Mouse (Mus musculus) liver, embryonic 16.5 days (tissue): Measurements from ENCODE around the gene Tmem39b. TPM values are rescaled to one million over a fixed set of nuclear protein-coding genes. Genes with fewer than 3 reads are reported as not detected.
"Not testable (repeated sequence)": the region's sequence is repeated elsewhere in the genome, so short reads cannot be mapped to it uniquely, and the experiment has no call there.

Experiments used
- ATAC-seq: fragments of 200-750 bp; cut with Nextera tagmentation; 2 replicates; pipeline ENCODE4 v1.8.0; 2017; ENCODE audit warnings: low read depth, mild to moderate bottlenecking, moderate number of reproducible peaks, moderate library complexity
- H3K27ac ChIP-seq: fragments of 300-500 bp; sonication (generic); 2 replicates; pipeline ENCODE4 v1.5.1; 2014; ENCODE audit warnings: mild to moderate bottlenecking, low read length
- H3K27me3 ChIP-seq: fragments of 300-500 bp; sonication (generic); 2 replicates; pipeline ENCODE4 v1.6.1; 2014; ENCODE audit warnings: low read depth, low read length, mixed read lengths; ENCODE audit not compliant: control insufficient read depth, insufficient read depth
- H3K36me3 ChIP-seq: fragments of 300-500 bp; sonication (generic); 2 replicates; pipeline ENCODE4 v1.6.1; 2014; ENCODE audit warnings: mild to moderate bottlenecking; ENCODE audit not compliant: control insufficient read depth, insufficient read depth
- H3K4me1 ChIP-seq: fragments of 300-500 bp; sonication (generic); 2 replicates; pipeline ENCODE4 v1.6.1; 2014; ENCODE audit warnings: low read depth, low read length, mixed read lengths; ENCODE audit not compliant: control insufficient read depth
- H3K4me2 ChIP-seq: fragments of 300-500 bp; sonication (generic); 2 replicates; pipeline ENCODE4 v1.6.1; 2014; ENCODE audit warnings: low read depth, low read length, mixed read lengths
- H3K4me3 ChIP-seq: fragments of 300-500 bp; sonication (generic); 2 replicates; pipeline ENCODE4 v1.5.1; 2014; ENCODE audit warnings: low read depth, mild to moderate bottlenecking, low read length
- H3K9ac ChIP-seq: fragments of 300-500 bp; sonication (generic); 2 replicates; pipeline ENCODE4 v1.6.1; 2014; ENCODE audit warnings: low read depth, low read length
- H3K9me3 ChIP-seq: fragments of 300-500 bp; sonication (generic); replicated peaks from 2 replicates; pipeline ENCODE4 v1.6.1; 2016; ENCODE audit warnings: low read length; ENCODE audit not compliant: control insufficient read depth
- WGBS: fragments of 180-500 bp; shearing (Covaris S2); extraction: QIAGEN DNeasy Blood & Tissue Kit; methylation state at CpG from one replicate; pipeline ENCODE4 v1.1.7; 2014; ENCODE audit not compliant: insufficient replicate concordance; 5-methylcytosine and 5-hydroxymethylcytosine counted together
- polyA plus RNA-seq: library from polyadenylated mRNA; unstranded; fragments of >200 nt; fragmentation: Nextera tagmentation; extraction: Ambion mirVana; gene quantifications from 2 replicates; pipeline ENCODE4 v1.2.1, GENCODE M21; 2015

Tmem39b gene
- polyA plus RNA-seq, 1 experiment from 2014 or later = 3.3 TPM

GRCm38 (mm10) chr4:129736173-129736572 is 39.5 kb upstream of the Tmem39b start:
- Histone ChIP-seq H3K4me3 (no peak overlapping the region), H3K4me2 (no peak overlapping the region), H3K9ac (no peak overlapping the region), H3K9me3 (no peaks in the 10 kb centered on the region), H3K27me3 (no peaks in the 10 kb centered on the region), H3K4me1 (peaks cover 18% of the 10 kb centered on the region), H3K27ac (no peak overlapping the region), H3K36me3 (no peaks in the 10 kb centered on the region)
- WGBS = 76% methylated on average over 1 of the region's 1 CpGs
- no peak for ATAC-seq

- ATAC-seq, H3K4me3 ChIP-seq, H3K4me2 ChIP-seq, H3K27ac ChIP-seq, H3K27me3 ChIP-seq, H3K9me3 ChIP-seq, H3K36me3 ChIP-seq, H3K9ac ChIP-seq: not testable (repeated sequence)
- peaks cover 15% of the 10 kb centered on the region for H3K4me1 ChIP-seq
- WGBS = 78% methylated on average over 3 of the region's 4 CpGs
These were observed 38.8 kb upstream of the Tmem39b start for GRCm38 (mm10) chr4:129735485-129735884.

GRCm38 (mm10) chr4:129731423-129731822 is 34.8 kb upstream of the Tmem39b start:
- H3K4me1 ChIP-seq = no peaks in the 10 kb centered on the region; the same call in 1 of the 2 replicates
- H3K27ac ChIP-seq = no peak overlapping the region
- no peaks in the 10 kb centered on the region for H3K27me3 ChIP-seq
- 29% methylated on average over 5 of the region's 5 CpGs for WGBS
- H3K9me3 ChIP-seq = no peaks in the 10 kb centered on the region
- no peak for ATAC-seq
- no peak overlapping the region for H3K4me3 ChIP-seq
- H3K9ac ChIP-seq = no peak overlapping the region
- H3K36me3 ChIP-seq = peaks cover 9% of the 10 kb centered on the region
- no peak overlapping the region for H3K4me2 ChIP-seq

- ATAC-seq = no peak
- Histone ChIP-seq H3K27ac (no peak overlapping the region), H3K4me1 (no peaks in the 10 kb centered on the region), H3K9me3 (no peaks in the 10 kb centered on the region), H3K4me2 (no peak overlapping the region), H3K4me3 (no peak overlapping the region), H3K36me3 (peaks cover 41% of the 10 kb centered on the region), H3K9ac (no peak overlapping the region), H3K27me3 (no peaks in the 10 kb centered on the region)
- WGBS = 87% methylated on average over 9 of the region's 9 CpGs
These were observed 19.7 kb upstream of the Tmem39b start for GRCm38 (mm10) chr4:129716310-129716709.

- 83% methylated on average over 8 of the region's 8 CpGs for WGBS
- H3K36me3 ChIP-seq = peaks cover 36% of the 10 kb centered on the region
These were observed 13.0 kb upstream of the Tmem39b start for GRCm38 (mm10) chr4:129709486-129710129.

GRCm38 (mm10) chr4:129706750-129707149 is 10.1 kb upstream of the Tmem39b start:
- H3K9ac ChIP-seq = no peak overlapping the region
- peaks cover 2% of the 10 kb centered on the region; the same call in 1 of the 2 replicates for H3K4me1 ChIP-seq
- H3K4me3 ChIP-seq = no peak overlapping the region
- H3K27ac ChIP-seq = no peak overlapping the region
- ATAC-seq = no peak
- H3K36me3 ChIP-seq = peaks cover 26% of the 10 kb centered on the region
- 70% methylated on average over 3 of the region's 3 CpGs for WGBS
- H3K4me2 ChIP-seq = no peak overlapping the region
- no peaks in the 10 kb centered on the region for H3K9me3 ChIP-seq
- no peaks in the 10 kb centered on the region for H3K27me3 ChIP-seq

More at GRCm38 (mm10) chr4:129709486-129710129, 13.0 kb upstream of the Tmem39b start:
- Histone ChIP-seq H3K27ac (no peak overlapping the region), H3K4me3 (no peak overlapping the region), H3K27me3 (no peaks in the 10 kb centered on the region), H3K9ac (no peak overlapping the region), H3K4me1 (no peaks in the 10 kb centered on the region), H3K9me3 (no peaks in the 10 kb centered on the region), H3K4me2 (no peak overlapping the region)
- ATAC-seq = no peak

GRCm38 (mm10) chr4:129702454-129702853 is 5.8 kb upstream of the Tmem39b start:
- Histone ChIP-seq H3K4me1 (peaks cover 4% of the 10 kb centered on the region; the same call in 1 of the 2 replicates), H3K4me2 (no peak overlapping the region), H3K27me3 (no peaks in the 10 kb centered on the region), H3K9me3 (no peaks in the 10 kb centered on the region), H3K4me3 (no peak overlapping the region), H3K27ac (no peak overlapping the region), H3K9ac (no peak overlapping the region), H3K36me3 (0 out of 2 replicates have a peak, but pooled peaks cover 4% of the 10 kb centered on the region)
- WGBS = 66% methylated on average over 11 of the region's 11 CpGs
- ATAC-seq = no peak

- peak; percentile 17 for ATAC-seq
- 0 out of 2 replicates have a peak, but pooled peaks cover 4% of the 10 kb centered on the region for H3K36me3 ChIP-seq
- WGBS = 38% methylated on average over 17 of the region's 17 CpGs
- H3K27ac ChIP-seq = no peak overlapping the region
- no peaks in the 10 kb centered on the region for H3K27me3 ChIP-seq
- no peak overlapping the region for H3K9ac ChIP-seq
- peaks cover 10% of the 10 kb centered on the region for H3K4me1 ChIP-seq
- H3K4me2 ChIP-seq = peak overlapping the region; percentile 51
- H3K9me3 ChIP-seq = no peaks in the 10 kb centered on the region
- H3K4me3 ChIP-seq = 0 out of 2 replicates have a peak overlapping the region, but pooled peaks have one; percentile 22
These were observed 5.1 kb upstream of the Tmem39b start for GRCm38 (mm10) chr4:129701503-129702377.

- not testable (repeated sequence) for H3K36me3 ChIP-seq, H3K27me3 ChIP-seq, ATAC-seq, H3K9me3 ChIP-seq, H3K4me3 ChIP-seq, H3K4me2 ChIP-seq, H3K9ac ChIP-seq, H3K27ac ChIP-seq
- peaks cover 16% of the 10 kb centered on the region for H3K4me1 ChIP-seq
- 77% methylated on average over 6 of the region's 6 CpGs for WGBS
These were observed 4.0 kb upstream of the Tmem39b start for GRCm38 (mm10) chr4:129700661-129701060.
